In genomic region chr1:86293868-86294267, GRCm38 (mm10) we compare ENCODE assay signal across 9 mouse cellular contexts. TPM values are rescaled to one million over a fixed set of nuclear protein-coding genes. Genes with fewer than 3 reads are reported as not detected.
"Had no signal": no experiment of that assay in that cellular context is flagged by ENCODE, and none has a peak within 500 bp of the region (broad histone marks: within the 10 kb centered on the region; RNA-seq: fewer than 3 reads in every experiment).

No protein-coding gene starts in this region.

- H3K27ac ChIP-seq: left cerebral cortex, adult 2 months; limb, embryonic 15.5 days; liver, embryonic 12.5 days; lung, embryonic 15.5 days; midbrain, embryonic 13.5 days had no signal

- H3K36me3 ChIP-seq: limb, embryonic 15.5 days; liver, embryonic 12.5 days; lung, embryonic 15.5 days; midbrain, embryonic 13.5 days had no signal

- H3K9ac ChIP-seq: limb, embryonic 15.5 days; liver, embryonic 12.5 days; lung, embryonic 15.5 days; midbrain, embryonic 13.5 days had no signal

- H3K4me1 ChIP-seq: lung, embryonic 15.5 days had no signal

- H3K9me3 ChIP-seq: limb, embryonic 15.5 days; liver, embryonic 12.5 days; lung, embryonic 15.5 days; midbrain, embryonic 13.5 days had no signal

- ATAC-seq: inflammation-experienced regulatory T-cells, adult 6 months; liver, embryonic 12.5 days had no signal

- H3K27me3 ChIP-seq: limb, embryonic 15.5 days; liver, embryonic 12.5 days; lung, embryonic 15.5 days; midbrain, embryonic 13.5 days had no signal

- H3K4me2 ChIP-seq: limb, embryonic 15.5 days; liver, embryonic 12.5 days; lung, embryonic 15.5 days; midbrain, embryonic 13.5 days had no signal

- H3K4me3 ChIP-seq: left cerebral cortex, adult 2 months; limb, embryonic 15.5 days; liver, embryonic 12.5 days; lung, embryonic 15.5 days; midbrain, embryonic 13.5 days had no signal

- DNase-seq: spleen, adult 18-20 months; thymus, adult 18-20 months; thymus, postnatal 14 days had no signal

RNA-seq across cellular contexts. Expression of gene B3gnt7, which starts 8.8 kb away (rescaled TPM):
- polyA plus RNA-seq: inflammation-experienced regulatory T-cells, adult 6 months had no signal
